Mouse (Mus musculus) liver, embryonic 14.5 days (tissue): ENCODE results near the gene Cmah.

Source experiments
- CTCF ChIP-seq: IDR thresholded peaks from 2 replicates; pipeline ENCODE4 v1.5.1; 2016; ENCODE audit warnings: antibody characterized with exemption, low read depth, control low read depth
- EP300 ChIP-seq: IDR thresholded peaks from 2 replicates; pipeline ENCODE4 v1.6.1; 2016; ENCODE audit warnings: antibody characterized with exemption, low read depth

DNA sequence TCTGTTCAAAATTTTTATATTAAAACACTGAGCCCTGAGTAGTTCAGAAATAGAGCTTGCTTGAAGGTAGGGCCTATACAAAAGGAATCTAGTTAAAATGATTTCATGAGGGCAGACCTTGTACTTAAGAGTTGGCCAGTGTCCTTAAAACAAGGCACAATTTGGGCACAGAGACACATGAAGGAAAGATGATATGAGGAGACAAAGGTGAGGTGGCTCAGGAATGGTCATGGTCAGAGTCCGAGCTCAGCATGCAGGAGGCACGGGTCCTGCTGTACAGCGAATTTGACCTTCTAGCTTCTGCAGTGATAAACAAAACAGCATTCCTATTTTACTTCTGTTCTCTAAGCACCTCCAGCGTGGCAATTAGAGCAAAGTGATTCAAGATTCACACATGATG lies 118.9 kb downstream of the Cmah start:
- TF ChIP-seq CTCF (no peak), EP300 (no peak)
